Mouse (Mus musculus): ENCODE data around the gene Atp13a4. TPM values are rescaled to one million over a fixed set of nuclear protein-coding genes. Genes with fewer than 3 reads are reported as not detected.

Atp13a4 gene
- polyA plus RNA-seq, 1 experiment from 2014 or later: 1.5 TPM

DNA sequence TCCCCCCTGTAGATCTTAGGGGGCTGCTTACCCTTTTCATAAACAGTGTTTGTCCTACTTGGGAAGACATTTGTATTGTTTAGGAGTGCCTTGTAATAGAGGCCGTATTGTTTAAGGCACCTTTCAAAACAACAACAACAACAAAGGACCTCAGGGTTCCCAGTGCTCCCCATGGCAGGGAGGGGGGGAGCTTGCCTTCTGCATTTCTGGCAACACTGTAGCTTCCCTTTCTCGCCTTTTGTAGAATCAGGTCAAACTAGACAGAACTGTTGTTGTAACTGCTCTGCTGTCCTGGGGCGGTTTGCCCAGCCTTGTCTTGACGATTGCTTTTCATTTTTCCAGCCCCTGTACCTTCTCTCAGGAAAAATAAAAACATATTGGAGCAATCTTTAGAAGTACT, 40.0 kb downstream of the Atp13a4 start:
- no peak overlapping the region for H3K4me2 ChIP-seq (ENCODE audit: low read length)
- H3K9me3 ChIP-seq (ENCODE audit: control insufficient read depth, low read length): no peaks in the 10 kb centered on the region
- H3K9ac ChIP-seq (replicated peaks; ENCODE audit: low read depth, low read length): no peak overlapping the region
- no peak for ATAC-seq
- H3K27ac ChIP-seq (ENCODE audit: low read length): no peak overlapping the region
- H3K4me3 ChIP-seq (replicated peaks; ENCODE audit: low read length): no peak overlapping the region
- no peaks in the 10 kb centered on the region for H3K27me3 ChIP-seq (replicated peaks; ENCODE audit: control insufficient read depth, insufficient read depth, low read length)
- 52% methylated on average over 4 of the region's 4 CpGs for WGBS
- no peaks in the 10 kb centered on the region for H3K36me3 ChIP-seq (ENCODE audit: control insufficient read depth, insufficient read depth)
- H3K4me1 ChIP-seq (replicated peaks; ENCODE audit: control insufficient read depth, insufficient read depth, low read length): no peaks in the 10 kb centered on the region

DNA sequence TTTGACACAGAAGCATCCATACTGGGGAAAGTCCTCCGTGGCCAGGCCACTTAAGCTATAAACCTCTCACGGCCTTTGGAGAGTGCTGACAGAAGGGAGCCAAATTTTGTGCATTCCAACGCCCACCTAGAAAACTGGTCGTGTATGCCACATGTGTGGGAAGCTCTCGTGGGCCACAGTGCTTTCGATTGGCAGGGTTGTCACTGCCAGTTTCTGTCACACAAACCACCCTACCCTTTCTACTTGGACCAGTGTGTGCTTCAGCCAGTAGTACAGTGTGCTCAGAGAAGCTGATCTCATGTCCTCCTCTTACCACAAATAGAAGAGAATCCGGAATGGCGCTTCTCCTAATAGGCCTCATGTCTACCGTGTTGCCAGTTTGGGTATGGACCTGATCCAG, 40.5 kb downstream of the Atp13a4 start:
- Histone ChIP-seq H3K27me3 (replicated peaks; ENCODE audit: control insufficient read depth, insufficient read depth, low read length) (no peaks in the 10 kb centered on the region), H3K27ac (ENCODE audit: low read length) (no peak overlapping the region), H3K9me3 (ENCODE audit: control insufficient read depth, low read length) (no peaks in the 10 kb centered on the region), H3K36me3 (ENCODE audit: control insufficient read depth, insufficient read depth) (no peaks in the 10 kb centered on the region), H3K9ac (replicated peaks; ENCODE audit: low read depth, low read length) (no peak overlapping the region), H3K4me1 (replicated peaks; ENCODE audit: control insufficient read depth, insufficient read depth, low read length) (no peaks in the 10 kb centered on the region), H3K4me3 (replicated peaks; ENCODE audit: low read length) (no peak overlapping the region), H3K4me2 (ENCODE audit: low read length) (no peak overlapping the region)
- 79% methylated on average over 9 of the region's 9 CpGs for WGBS
- ATAC-seq: no peak

DNA sequence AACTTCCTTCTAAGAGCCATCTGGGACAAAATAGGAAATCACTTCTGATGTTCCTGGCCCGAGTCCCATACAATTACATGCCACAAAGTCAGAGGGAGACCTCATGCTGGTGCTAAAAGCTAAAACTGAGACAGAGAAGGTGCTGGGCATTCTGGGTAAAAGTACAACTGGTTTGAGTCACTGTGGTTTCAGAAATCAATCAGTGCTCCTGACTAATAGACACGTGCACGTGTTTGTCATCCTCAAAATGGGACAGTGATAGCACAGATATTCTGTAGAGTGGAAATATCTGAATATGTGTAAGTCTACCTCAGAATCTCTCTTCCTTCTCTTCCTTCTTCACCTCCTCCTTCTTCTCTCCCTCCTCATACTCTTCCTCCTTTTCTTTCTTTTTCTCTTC, 53.6 kb downstream of the Atp13a4 start:
- 89% methylated on average over 3 of the region's 3 CpGs for WGBS

DNA sequence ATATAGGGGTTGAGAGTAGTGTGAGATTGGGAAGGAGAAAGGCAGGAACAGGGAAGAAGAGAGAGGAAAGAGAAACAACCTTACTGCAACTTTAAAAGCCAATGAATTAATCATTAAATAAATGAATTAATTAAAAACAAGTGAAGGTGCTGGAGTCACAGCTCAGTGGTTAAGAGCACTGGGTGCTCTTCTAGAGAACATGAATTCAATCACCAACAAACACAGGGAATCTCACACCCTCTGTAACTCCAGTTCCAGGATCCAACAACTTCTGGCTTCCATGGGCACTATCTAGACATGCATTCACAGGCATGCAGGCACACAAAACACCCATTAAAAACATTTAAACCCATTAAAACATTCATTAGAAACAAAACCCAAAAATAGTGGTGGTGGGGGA, 63.2 kb downstream of the Atp13a4 start:
- Histone ChIP-seq H3K4me1 (replicated peaks; ENCODE audit: control insufficient read depth, insufficient read depth, low read length) (no peaks in the 10 kb centered on the region), H3K9me3 (ENCODE audit: control insufficient read depth, low read length) (no peaks in the 10 kb centered on the region), H3K27ac (ENCODE audit: low read length) (no peak overlapping the region), H3K27me3 (replicated peaks; ENCODE audit: control insufficient read depth, insufficient read depth, low read length) (no peaks in the 10 kb centered on the region), H3K9ac (replicated peaks; ENCODE audit: low read depth, low read length) (no peak overlapping the region), H3K4me3 (replicated peaks; ENCODE audit: low read length) (no peak overlapping the region), H3K4me2 (ENCODE audit: low read length) (no peak overlapping the region), H3K36me3 (ENCODE audit: control insufficient read depth, insufficient read depth) (no peaks in the 10 kb centered on the region)
- no peak for ATAC-seq

More for the DNA sequence above, 53.6 kb downstream of the Atp13a4 start:
- no peak overlapping the region for H3K27ac ChIP-seq (ENCODE audit: low read length)
- H3K9ac ChIP-seq (replicated peaks; ENCODE audit: low read depth, low read length): no peak overlapping the region
- no peaks in the 10 kb centered on the region for H3K4me1 ChIP-seq (replicated peaks; ENCODE audit: control insufficient read depth, insufficient read depth, low read length)
- H3K27me3 ChIP-seq (replicated peaks; ENCODE audit: control insufficient read depth, insufficient read depth, low read length): no peaks in the 10 kb centered on the region; the same call in 1 of the 2 replicates
- no peaks in the 10 kb centered on the region for H3K36me3 ChIP-seq (ENCODE audit: control insufficient read depth, insufficient read depth)
- ATAC-seq: no peak
- no peak overlapping the region for H3K4me2 ChIP-seq (ENCODE audit: low read length)
- H3K4me3 ChIP-seq (replicated peaks; ENCODE audit: low read length): no peak overlapping the region
- no peaks in the 10 kb centered on the region for H3K9me3 ChIP-seq (ENCODE audit: control insufficient read depth, low read length)

DNA sequence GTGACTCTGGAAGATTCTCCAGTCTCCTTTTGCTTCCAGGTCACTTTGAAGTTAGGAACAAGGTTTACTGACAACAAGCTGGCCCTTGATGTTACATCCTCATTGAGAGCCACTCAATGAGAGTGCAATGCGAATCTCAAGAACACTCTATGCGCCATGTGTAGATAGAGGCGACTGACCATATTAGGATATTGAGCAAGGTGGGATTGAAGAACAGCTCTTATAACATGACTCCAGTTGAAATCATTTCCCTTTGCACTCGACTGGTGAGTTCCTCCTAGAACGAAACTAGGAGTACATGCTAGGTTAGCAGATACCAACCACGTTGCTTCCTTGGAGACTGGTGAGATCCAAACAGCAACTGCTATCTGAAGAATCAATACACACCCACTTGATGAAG, 64.3 kb downstream of the Atp13a4 start:
- ATAC-seq: no peak
- H3K4me1 ChIP-seq (replicated peaks; ENCODE audit: control insufficient read depth, insufficient read depth, low read length): no peaks in the 10 kb centered on the region
- no peaks in the 10 kb centered on the region for H3K36me3 ChIP-seq (ENCODE audit: control insufficient read depth, insufficient read depth)
- H3K9me3 ChIP-seq (ENCODE audit: control insufficient read depth, low read length): no peaks in the 10 kb centered on the region
- H3K4me3 ChIP-seq (replicated peaks; ENCODE audit: low read length): no peak overlapping the region
- 94% methylated on average over 6 of the region's 6 CpGs for WGBS
- no peaks in the 10 kb centered on the region for H3K27me3 ChIP-seq (replicated peaks; ENCODE audit: control insufficient read depth, insufficient read depth, low read length)
- no peak overlapping the region for H3K4me2 ChIP-seq (ENCODE audit: low read length)
- H3K27ac ChIP-seq (ENCODE audit: low read length): no peak overlapping the region
- no peak overlapping the region for H3K9ac ChIP-seq (replicated peaks; ENCODE audit: low read depth, low read length)

DNA sequence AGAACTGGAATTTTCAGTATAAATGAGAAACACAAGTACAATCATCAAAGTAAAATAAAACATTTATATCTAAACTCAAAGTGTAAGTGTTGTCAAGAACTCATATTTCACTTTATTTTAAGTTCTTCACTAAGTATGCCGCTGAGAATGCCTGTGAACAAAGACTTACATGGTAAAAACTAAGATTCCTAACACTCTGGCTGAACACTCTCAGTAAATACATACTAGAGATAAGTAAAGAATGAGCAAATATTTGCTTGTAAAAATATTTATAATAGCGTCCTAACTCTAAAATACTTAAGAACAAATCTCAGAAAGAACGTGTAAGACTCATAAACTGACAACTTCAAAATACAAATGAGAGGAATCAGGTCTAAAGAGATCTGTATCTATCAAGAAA, 80.9 kb downstream of the Atp13a4 start:
- no peak for ATAC-seq
- Histone ChIP-seq H3K4me3 (replicated peaks; ENCODE audit: low read length) (no peak overlapping the region), H3K4me2 (ENCODE audit: low read length) (no peak overlapping the region), H3K36me3 (ENCODE audit: control insufficient read depth, insufficient read depth) (no peaks in the 10 kb centered on the region), H3K9ac (replicated peaks; ENCODE audit: low read depth, low read length) (no peak overlapping the region), H3K27ac (ENCODE audit: low read length) (no peak overlapping the region), H3K27me3 (replicated peaks; ENCODE audit: control insufficient read depth, insufficient read depth, low read length) (no peaks in the 10 kb centered on the region), H3K9me3 (ENCODE audit: control insufficient read depth, low read length) (no peaks in the 10 kb centered on the region), H3K4me1 (replicated peaks; ENCODE audit: control insufficient read depth, insufficient read depth, low read length) (no peaks in the 10 kb centered on the region)
- WGBS: 86% methylated on average over 3 of the region's 3 CpGs

DNA sequence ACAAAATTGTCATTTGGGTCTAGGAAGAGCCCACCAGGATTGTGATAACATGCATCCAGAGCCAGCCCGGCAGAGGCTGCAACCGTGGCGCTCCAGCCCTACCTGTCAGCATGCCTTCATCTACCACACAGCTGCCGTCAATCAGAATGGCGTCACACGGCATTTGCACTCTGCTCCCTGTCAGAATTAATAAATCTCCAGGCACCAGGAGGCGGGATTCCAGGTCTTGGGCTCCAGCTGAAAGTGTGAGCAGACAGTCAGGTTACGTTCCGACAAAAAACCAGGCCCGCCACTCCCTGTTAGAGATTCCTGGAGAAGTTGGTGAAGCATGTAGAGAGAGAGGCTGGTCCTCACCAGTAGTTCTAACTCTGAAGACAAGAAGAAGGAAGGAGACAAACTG, 85.3 kb downstream of the Atp13a4 start:
- Histone ChIP-seq H3K4me3 (replicated peaks; ENCODE audit: low read length) (no peak overlapping the region), H3K27ac (ENCODE audit: low read length) (no peak overlapping the region), H3K9me3 (ENCODE audit: control insufficient read depth, low read length) (no peaks in the 10 kb centered on the region), H3K36me3 (ENCODE audit: control insufficient read depth, insufficient read depth) (no peaks in the 10 kb centered on the region), H3K27me3 (replicated peaks; ENCODE audit: control insufficient read depth, insufficient read depth, low read length) (no peaks in the 10 kb centered on the region), H3K4me1 (replicated peaks; ENCODE audit: control insufficient read depth, insufficient read depth, low read length) (no peaks in the 10 kb centered on the region), H3K9ac (replicated peaks; ENCODE audit: low read depth, low read length) (no peak overlapping the region), H3K4me2 (ENCODE audit: low read length) (no peak overlapping the region)
- 86% methylated on average over 10 of the region's 10 CpGs for WGBS
- ATAC-seq: no peak

DNA sequence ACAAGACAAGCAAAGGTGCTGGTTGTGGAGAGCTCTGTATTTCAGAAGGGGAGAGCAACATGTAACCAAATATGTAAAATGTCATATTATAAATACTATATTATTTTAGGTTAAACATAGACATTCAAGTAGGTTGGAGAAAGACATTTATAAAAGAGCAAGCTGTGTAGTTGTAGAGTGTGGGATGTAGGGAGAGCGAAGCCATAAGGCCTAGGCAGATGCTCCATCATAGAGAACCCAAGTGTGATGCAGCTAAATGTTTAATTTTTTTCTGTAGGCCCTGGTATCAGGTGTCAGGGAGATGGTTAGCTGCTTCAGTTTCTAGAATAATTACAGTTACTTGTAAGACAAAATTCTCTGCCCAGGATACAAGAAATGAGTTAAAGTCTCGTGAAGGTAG, 87.8 kb downstream of the Atp13a4 start:
- H3K9ac ChIP-seq (replicated peaks; ENCODE audit: low read depth, low read length): no peak overlapping the region
- ATAC-seq: no peak
- H3K27ac ChIP-seq (ENCODE audit: low read length): no peak overlapping the region
- H3K36me3 ChIP-seq (ENCODE audit: control insufficient read depth, insufficient read depth): no peaks in the 10 kb centered on the region
- no peaks in the 10 kb centered on the region for H3K9me3 ChIP-seq (ENCODE audit: control insufficient read depth, low read length)
- H3K27me3 ChIP-seq (replicated peaks; ENCODE audit: control insufficient read depth, insufficient read depth, low read length): no peaks in the 10 kb centered on the region
- H3K4me2 ChIP-seq (ENCODE audit: low read length): no peak overlapping the region
- H3K4me1 ChIP-seq (replicated peaks; ENCODE audit: control insufficient read depth, insufficient read depth, low read length): no peaks in the 10 kb centered on the region
- WGBS: 92% methylated on average over 2 of the region's 2 CpGs
- H3K4me3 ChIP-seq (replicated peaks; ENCODE audit: low read length): no peak overlapping the region

DNA sequence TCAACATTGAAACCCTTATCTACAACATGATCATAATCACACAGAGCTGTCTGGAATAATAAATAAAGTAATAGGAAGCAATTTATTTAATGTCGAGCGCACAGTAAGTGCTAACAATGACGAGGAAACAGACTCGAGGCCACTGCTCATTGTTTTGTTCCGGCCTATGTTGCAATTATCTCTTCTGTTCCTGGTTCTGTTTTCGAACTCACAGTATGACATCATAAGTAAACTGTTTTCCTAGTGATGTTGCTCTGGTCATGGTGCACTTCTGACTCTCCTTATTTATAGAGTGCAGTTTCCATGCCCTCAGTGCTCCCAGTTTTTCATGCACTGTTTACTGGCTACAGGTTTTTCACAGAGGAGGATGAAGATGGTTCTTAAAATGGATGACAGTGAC, 91.4 kb downstream of the Atp13a4 start:
- no peak overlapping the region for H3K4me2 ChIP-seq (ENCODE audit: low read length)
- H3K27me3 ChIP-seq (replicated peaks; ENCODE audit: control insufficient read depth, insufficient read depth, low read length): no peaks in the 10 kb centered on the region
- H3K4me1 ChIP-seq (replicated peaks; ENCODE audit: control insufficient read depth, insufficient read depth, low read length): no peaks in the 10 kb centered on the region
- no peak for ATAC-seq
- H3K9ac ChIP-seq (replicated peaks; ENCODE audit: low read depth, low read length): no peak overlapping the region
- WGBS: 69% methylated on average over 6 of the region's 6 CpGs
- H3K9me3 ChIP-seq (ENCODE audit: control insufficient read depth, low read length): no peaks in the 10 kb centered on the region
- no peak overlapping the region for H3K4me3 ChIP-seq (replicated peaks; ENCODE audit: low read length)
- H3K27ac ChIP-seq (ENCODE audit: low read length): no peak overlapping the region
- H3K36me3 ChIP-seq (ENCODE audit: control insufficient read depth, insufficient read depth): no peaks in the 10 kb centered on the region

DNA sequence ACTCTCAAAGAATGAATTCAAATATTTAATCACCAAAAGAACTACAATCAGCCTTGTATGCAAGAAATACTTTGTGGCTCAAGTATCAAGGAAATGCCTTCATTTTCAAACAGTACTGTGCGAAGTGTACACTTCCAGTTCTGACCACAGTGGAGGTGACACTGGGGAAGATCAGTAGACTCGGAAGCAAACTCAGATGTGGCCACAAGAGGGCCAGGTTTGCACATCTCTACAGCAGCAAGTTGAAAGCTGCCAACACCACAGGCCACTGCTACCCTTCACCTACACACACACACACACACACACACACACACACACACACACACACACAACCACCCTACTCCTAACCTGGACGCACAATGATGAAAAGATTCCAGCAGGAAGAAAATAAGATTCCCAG, 93.0 kb downstream of the Atp13a4 start:
- no peak; the same call in 1 of the 2 replicates for ATAC-seq
- H3K9ac ChIP-seq (replicated peaks; ENCODE audit: low read depth, low read length): no peak overlapping the region
- no peaks in the 10 kb centered on the region for H3K36me3 ChIP-seq (ENCODE audit: control insufficient read depth, insufficient read depth)
- H3K27me3 ChIP-seq (replicated peaks; ENCODE audit: control insufficient read depth, insufficient read depth, low read length): no peaks in the 10 kb centered on the region
- no peaks in the 10 kb centered on the region for H3K9me3 ChIP-seq (ENCODE audit: control insufficient read depth, low read length)
- no peak overlapping the region for H3K4me3 ChIP-seq (replicated peaks; ENCODE audit: low read length)
- H3K4me2 ChIP-seq (ENCODE audit: low read length): no peak overlapping the region
- H3K27ac ChIP-seq (ENCODE audit: low read length): no peak overlapping the region
- H3K4me1 ChIP-seq (replicated peaks; ENCODE audit: control insufficient read depth, insufficient read depth, low read length): no peaks in the 10 kb centered on the region
- 61% methylated on average over 3 of the region's 3 CpGs for WGBS
